Mouse (Mus musculus): Measurements from ENCODE around the gene Hddc3. TPM values are rescaled to one million over a fixed set of nuclear protein-coding genes. Genes with fewer than 3 reads are reported as not detected.
"Not testable (repeated sequence)": the region's sequence is repeated elsewhere in the genome, so short reads cannot be mapped to it uniquely, and the experiment has no call there.

Hddc3 gene
- polyA plus RNA-seq, 1 experiment: 61.2 TPM

DNA sequence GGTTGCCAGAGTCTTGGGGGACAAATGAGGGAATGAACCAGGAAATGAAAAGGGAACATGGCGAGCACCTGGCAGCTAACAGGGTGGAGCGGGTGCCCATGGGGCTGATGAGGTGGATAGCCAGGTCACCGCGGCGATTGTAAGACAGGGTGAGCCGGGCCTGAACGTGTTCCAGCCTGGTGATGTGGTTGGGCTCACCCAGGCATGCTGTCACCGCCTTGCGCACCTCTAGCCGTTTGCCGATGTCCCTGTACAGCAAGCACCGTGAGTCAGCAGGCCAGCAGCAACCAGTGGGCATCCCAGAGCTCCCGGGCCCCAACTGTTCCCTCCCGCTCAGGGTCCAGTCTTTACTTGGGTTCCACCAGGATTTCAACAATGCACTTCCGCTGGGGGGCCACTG lies 49.2 kb downstream of the Hddc3 start:
- no peak for DNase-seq (ENCODE audit: extremely low spot score in 1 of 2, low spot score in 1 of 2)

DNA sequence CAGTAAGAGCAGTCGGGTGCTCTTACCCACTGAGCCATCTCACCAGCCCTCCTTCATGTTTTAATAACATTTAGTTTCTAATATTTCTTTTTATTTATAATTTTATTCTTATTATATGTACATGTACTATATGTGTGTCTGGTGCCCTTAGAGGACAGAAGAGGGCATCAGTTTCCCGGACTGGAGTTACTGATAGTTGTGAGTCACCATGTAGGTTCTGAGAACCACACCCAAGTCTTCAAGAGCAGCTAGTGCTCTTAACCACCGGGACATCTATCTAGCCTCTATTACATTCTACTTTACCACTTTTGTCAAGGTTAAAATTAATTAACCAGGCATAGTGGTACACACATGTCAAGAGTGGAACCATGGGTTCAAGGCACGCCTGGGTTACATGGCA lies 51.7 kb downstream of the Hddc3 start:
- DNase-seq (ENCODE audit: extremely low spot score in 1 of 2, low spot score in 1 of 2): no peak

DNA sequence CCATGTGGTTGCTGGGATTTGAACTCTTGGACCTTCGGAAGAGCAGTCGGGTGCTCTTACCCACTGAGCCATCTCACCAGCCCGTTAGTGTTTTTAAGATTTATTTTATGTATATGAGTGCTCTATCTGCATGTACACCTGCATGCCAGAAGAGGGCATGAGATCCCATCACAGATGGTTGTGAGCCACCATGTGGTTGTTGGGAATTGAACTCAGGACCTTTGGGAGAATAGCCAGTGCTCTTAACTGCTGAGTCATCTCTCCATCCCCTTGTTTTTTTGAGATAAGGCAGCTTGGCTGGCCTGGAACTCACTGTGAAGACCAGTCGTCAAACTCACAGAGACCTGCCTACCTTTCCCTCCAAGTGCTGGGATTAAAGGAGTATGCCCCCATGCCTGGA lies 53.5 kb downstream of the Hddc3 start:
- not testable (repeated sequence) for DNase-seq (ENCODE audit: extremely low spot score in 1 of 2, low spot score in 1 of 2)

DNA sequence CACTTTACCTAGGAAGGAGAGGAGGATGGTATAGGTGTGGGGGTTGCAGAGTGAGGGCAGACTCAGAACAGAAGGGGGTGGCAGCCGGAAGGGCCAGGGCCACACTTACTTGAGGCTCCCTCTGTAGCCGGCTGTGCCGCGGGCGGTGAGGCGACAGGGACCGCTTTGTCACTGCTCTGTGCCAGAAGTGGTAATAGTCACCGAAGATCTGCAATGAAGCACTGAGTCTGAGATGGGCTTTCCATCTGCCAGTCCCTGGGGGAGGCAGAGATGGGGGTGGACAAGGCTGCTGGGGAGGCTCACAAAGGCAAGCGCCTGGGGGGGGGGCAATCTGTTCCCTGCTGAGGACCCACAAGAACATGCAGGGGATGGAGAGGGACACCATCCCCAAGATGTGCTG lies 55.1 kb downstream of the Hddc3 start:
- DNase-seq (ENCODE audit: extremely low spot score in 1 of 2, low spot score in 1 of 2): peak; percentile 31 to 69

DNA sequence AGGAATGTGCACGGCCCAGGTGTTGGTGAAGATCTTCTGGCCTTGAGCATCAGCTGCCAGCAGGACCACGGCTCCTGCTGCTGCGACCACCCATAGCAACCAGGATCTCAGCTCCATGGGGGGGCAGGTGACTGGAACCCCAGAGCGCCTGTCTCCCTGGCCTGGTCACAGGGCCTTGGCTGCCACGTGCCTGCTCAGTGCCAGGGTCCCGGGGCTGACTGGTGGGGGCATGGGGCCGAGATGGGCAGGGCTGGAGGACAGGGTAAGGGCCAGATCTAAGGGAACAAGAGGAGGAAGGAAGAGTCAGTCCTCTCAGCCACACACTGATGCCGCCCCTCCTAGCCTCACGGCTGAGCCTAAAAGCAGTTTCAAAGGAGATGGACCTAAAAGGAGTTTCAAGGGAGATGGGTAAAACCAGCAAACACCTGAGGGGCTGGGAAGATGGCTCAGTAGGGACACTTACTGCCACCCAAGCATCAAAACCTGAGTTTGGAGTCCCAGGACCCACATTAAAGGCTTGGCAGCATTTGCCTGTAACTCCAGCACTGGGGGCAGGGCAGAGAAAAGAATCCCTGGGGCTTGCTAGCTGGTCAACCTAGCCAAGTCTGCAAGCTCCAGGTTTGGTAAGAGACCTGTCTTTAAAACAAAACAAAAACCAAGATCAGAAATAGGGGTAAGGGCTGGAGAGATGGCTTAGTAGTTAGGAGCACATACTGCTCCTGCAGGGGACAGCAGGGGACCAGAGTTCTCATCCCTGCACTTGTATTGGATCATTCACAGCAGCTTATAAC lies 55.9 kb downstream of the Hddc3 start:
- no peak for DNase-seq (ENCODE audit: extremely low spot score in 1 of 2, low spot score in 1 of 2)

DNA sequence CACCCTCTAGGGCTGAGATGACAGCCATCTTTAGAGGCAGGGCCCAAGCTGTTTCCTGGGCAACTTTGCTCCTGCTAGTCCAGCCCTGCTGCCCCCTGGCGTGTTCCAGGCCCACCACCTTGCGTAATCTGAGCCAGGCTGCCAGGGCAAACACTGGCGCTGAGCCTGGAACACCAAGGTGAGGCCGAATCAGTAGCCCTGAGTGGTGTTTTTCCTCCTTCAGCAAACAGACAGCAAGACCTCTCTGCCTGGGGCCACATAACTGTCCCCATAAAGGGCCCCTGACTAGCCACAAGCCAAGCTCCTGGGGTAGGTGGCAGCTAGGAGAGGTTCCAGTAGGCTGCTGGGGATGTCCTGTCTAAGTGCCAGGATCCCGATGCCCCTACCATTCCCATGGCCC lies 57.2 kb downstream of the Hddc3 start:
- DNase-seq (ENCODE audit: extremely low spot score in 1 of 2, low spot score in 1 of 2): no peak

Other genes with a start within 250 kb of the Hddc3 start
- 97.6 and 107 TPM in 2 replicates for gene Idh2, start 227.7 kb upstream of the Hddc3 start, polyA plus RNA-seq (2012; rRNA removed)
- gene Sema4b, start 156.3 kb upstream of the Hddc3 start, polyA plus RNA-seq (2012; rRNA removed): 15.9 and 16.9 TPM in 2 replicates
- gene Cib1, start 110.3 kb upstream of the Hddc3 start, polyA plus RNA-seq (2012; rRNA removed): 31.0 and 32.0 TPM in 2 replicates
- 2.8 and 3.2 TPM in 2 replicates for gene Gdpgp1, start 110.2 kb upstream of the Hddc3 start, polyA plus RNA-seq (2012; rRNA removed)
- 0.90 and 1.7 TPM in 2 replicates for gene Ttll13, start 96.7 kb upstream of the Hddc3 start, polyA plus RNA-seq (2012; rRNA removed)
- gene Ngrn, start 81.9 kb upstream of the Hddc3 start, polyA plus RNA-seq (2012; rRNA removed): 62.9 and 64.6 TPM in 2 replicates
- gene Vps33b, start 73.5 kb upstream of the Hddc3 start, polyA plus RNA-seq (2012; rRNA removed): 26.2 and 27.3 TPM in 2 replicates
- 1.9 and 2.3 TPM in 2 replicates for gene Prc1, start 48.7 kb upstream of the Hddc3 start, polyA plus RNA-seq (2012; rRNA removed)
- 21.1 and 23.6 TPM in 2 replicates for gene Rccd1, start 18.6 kb upstream of the Hddc3 start, polyA plus RNA-seq (2012; rRNA removed)
- 51.4 and 52.5 TPM in 2 replicates for gene Unc45a, start 2.1 kb upstream of the Hddc3 start, polyA plus RNA-seq (2012; rRNA removed)
- 123 and 129 TPM in 2 replicates for gene Man2a2, start 28.3 kb downstream of the Hddc3 start, polyA plus RNA-seq (2012; rRNA removed)
- 5.4 and 6.1 TPM in 2 replicates for gene Fes, start 44.8 kb downstream of the Hddc3 start, polyA plus RNA-seq (2012; rRNA removed)
- 24.2 and 26.3 TPM in 2 replicates for gene Furin, start 62.3 kb downstream of the Hddc3 start, polyA plus RNA-seq (2012; rRNA removed)
- 3.9 and 4.8 TPM in 2 replicates for gene Blm, start 192.0 kb downstream of the Hddc3 start, polyA plus RNA-seq (2012; rRNA removed)

Data from frontal cortex, adult 2 months (tissue).